Mouse (Mus musculus) hindbrain, embryonic 14.5 days (tissue): ENCODE measurements around the gene Mlana. TPM values are rescaled to one million over a fixed set of nuclear protein-coding genes. Genes with fewer than 3 reads are reported as not detected.

ENCODE experiments used
- ATAC-seq: fragments of 200-750 bp; cut with Nextera tagmentation; 2 replicates; pipeline ENCODE4 v1.8.0; 2017; ENCODE audit warnings: moderate number of reproducible peaks, mild to moderate bottlenecking, moderate TSS enrichment, moderate library complexity; ENCODE audit not compliant: low FRiP score
- DNase-seq: peaks from one replicate; pipeline ENCODE4 v3.0.0-alpha.2; 2015; ENCODE audit warnings: low spot score
- H3K27ac ChIP-seq: fragments of 300-500 bp; sonication (generic); 2 replicates; pipeline ENCODE4 v1.5.1; 2014; ENCODE audit warnings: mild to moderate bottlenecking, moderate library complexity
- H3K27me3 ChIP-seq: fragments of 300-500 bp; sonication (generic); 2 replicates; pipeline ENCODE4 v1.6.1; 2014; ENCODE audit warnings: mild to moderate bottlenecking, low read length, mixed read lengths; ENCODE audit not compliant: control insufficient read depth, insufficient read depth
- H3K36me3 ChIP-seq: fragments of 300-500 bp; sonication (generic); replicated peaks from 2 replicates; pipeline ENCODE4 v1.6.1; 2014; ENCODE audit not compliant: control insufficient read depth, insufficient read depth
- H3K4me1 ChIP-seq: fragments of 300-500 bp; sonication (generic); replicated peaks from 2 replicates; pipeline ENCODE4 v1.6.1; 2014; ENCODE audit warnings: antibody characterized with exemption, low read length, mixed read lengths; ENCODE audit not compliant: control insufficient read depth, insufficient read depth
- H3K4me2 ChIP-seq: fragments of 300-500 bp; sonication (generic); replicated peaks from 2 replicates; pipeline ENCODE4 v1.6.1; 2014; ENCODE audit warnings: mild to moderate bottlenecking, moderate library complexity
- H3K4me3 ChIP-seq: fragments of 300-500 bp; sonication (generic); replicated peaks from 2 replicates; pipeline ENCODE4 v1.5.1; 2014; ENCODE audit warnings: mild to moderate bottlenecking, low read length
- H3K9ac ChIP-seq: fragments of 300-500 bp; sonication (generic); 2 replicates; pipeline ENCODE4 v1.6.1; 2014
- H3K9me3 ChIP-seq: fragments of 300-500 bp; sonication (generic); 2 replicates; pipeline ENCODE4 v1.6.1; 2016; ENCODE audit warnings: low read length; ENCODE audit not compliant: control insufficient read depth
- WGBS: fragments of 180-500 bp; shearing (Covaris S2); extraction: QIAGEN DNeasy Blood & Tissue Kit; methylation state at CpG from one replicate; pipeline ENCODE4 v1.1.7; 2014; 5-methylcytosine and 5-hydroxymethylcytosine counted together
- polyA plus RNA-seq: library from polyadenylated mRNA; unstranded; fragments of >200 nt; fragmentation: Nextera tagmentation; extraction: Ambion mirVana; gene quantifications from 2 replicates; pipeline ENCODE4 v1.2.1, GENCODE M21; 2014

Mlana gene
- polyA plus RNA-seq: not detected in 2 replicates

DNA sequence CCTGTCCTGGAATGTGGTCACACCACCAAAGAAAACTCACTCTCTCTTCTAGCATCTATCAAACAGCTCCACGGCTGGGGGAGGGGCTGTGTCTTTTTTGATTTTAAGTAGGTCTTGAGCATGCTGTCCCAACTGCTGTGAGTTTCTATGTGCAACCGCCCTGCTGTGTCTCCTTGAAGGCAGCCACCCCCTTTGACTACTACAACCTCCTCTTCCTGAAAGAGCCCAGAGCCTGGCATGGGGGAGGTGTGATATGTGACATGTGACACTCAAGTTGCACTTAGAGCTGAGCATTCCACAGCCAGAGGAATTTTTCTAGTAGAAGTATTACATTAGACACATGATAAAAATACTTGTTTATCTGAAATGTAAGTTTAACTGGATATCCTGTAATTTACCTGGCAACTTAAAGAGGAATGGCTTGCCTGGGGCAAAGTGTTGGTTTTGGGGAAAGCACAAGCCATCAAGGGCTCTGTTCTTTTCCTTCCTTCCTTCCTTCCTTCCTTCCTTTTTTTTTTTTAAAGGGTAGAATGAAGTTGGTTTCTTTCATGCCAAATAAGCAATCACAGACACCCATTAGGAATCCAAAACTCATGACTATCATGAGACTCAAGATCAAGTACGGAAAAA, at the start of gene Mlana:
Gene Mlana, plus strand, starts transcription at position 580 of the 630 bp plus-strand sequence.
- Histone ChIP-seq H3K4me1 (no peaks in the 10 kb centered on the region), H3K4me3 (no peak within 1 kb of the TSS), H3K4me2 (no peak within 1 kb of the TSS), H3K9me3 (no peaks in the 10 kb centered on the region), H3K36me3 (no peaks in the 10 kb centered on the region), H3K9ac (no peak within 1 kb of the TSS), H3K27ac (no peak within 1 kb of the TSS), H3K27me3 (no peaks in the 10 kb centered on the region)
- no peak for DNase-seq
- no peak for ATAC-seq
- 49% methylated on average over 3 of the region's 3 CpGs for WGBS

DNA sequence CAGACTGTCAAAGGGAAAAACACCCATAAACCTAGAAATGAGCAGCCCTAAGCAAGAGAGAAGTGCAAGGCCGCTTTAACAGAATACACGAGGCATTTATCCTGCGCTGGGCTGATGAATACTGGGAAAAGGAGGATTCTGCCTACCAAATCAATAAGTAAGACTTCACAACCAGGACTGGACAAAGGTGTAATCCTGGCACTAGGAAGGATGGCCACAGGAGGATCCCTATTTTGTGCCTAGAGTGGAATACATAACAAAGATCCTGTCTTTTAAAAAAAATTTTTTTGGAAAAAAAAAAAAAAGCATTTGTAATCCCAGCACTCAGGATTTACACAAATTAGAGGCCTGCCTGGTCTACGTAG, 49.1 kb upstream of the Mlana start:
- ATAC-seq (no peak), DNase-seq (no peak)
- Histone ChIP-seq H3K36me3 (no peaks in the 10 kb centered on the region), H3K4me3 (peak overlapping the region; percentile 82), H3K4me2 (peak overlapping the region; percentile 65), H3K27me3 (no peaks in the 10 kb centered on the region), H3K4me1 (no peaks in the 10 kb centered on the region), H3K9ac (peak overlapping the region; percentile 79), H3K27ac (peak overlapping the region; percentile 48; the same call in 1 of the 2 replicates), H3K9me3 (no peaks in the 10 kb centered on the region)
- 27% methylated on average over 4 of the region's 4 CpGs for WGBS

DNA sequence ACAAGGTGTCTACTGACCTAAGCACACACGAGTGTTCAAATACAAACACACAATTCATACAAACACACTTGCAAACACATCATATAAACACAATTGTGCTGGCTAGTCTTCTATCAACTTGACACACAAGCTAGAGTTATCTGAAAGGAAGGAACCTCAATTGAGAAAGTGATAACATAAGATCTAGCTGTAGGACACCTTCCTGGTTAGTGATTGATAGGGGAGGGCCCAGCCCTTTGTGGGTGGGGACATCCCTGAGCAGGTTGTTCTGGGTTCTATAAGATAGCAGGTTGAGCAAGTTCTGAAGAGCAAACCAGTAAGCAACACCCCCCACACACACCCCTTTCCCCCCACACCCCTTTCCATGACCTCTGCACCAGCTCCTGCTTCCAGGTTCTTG, 47.9 kb upstream of the Mlana start:
- ATAC-seq (no peak), DNase-seq (no peak)
- Histone ChIP-seq H3K27me3 (no peaks in the 10 kb centered on the region), H3K9me3 (no peaks in the 10 kb centered on the region), H3K4me1 (no peaks in the 10 kb centered on the region), H3K36me3 (no peaks in the 10 kb centered on the region), H3K4me3 (no peak overlapping the region), H3K9ac (no peak overlapping the region), H3K4me2 (no peak overlapping the region), H3K27ac (no peak overlapping the region)
- 88% methylated on average over 1 of the region's 1 CpGs for WGBS

DNA sequence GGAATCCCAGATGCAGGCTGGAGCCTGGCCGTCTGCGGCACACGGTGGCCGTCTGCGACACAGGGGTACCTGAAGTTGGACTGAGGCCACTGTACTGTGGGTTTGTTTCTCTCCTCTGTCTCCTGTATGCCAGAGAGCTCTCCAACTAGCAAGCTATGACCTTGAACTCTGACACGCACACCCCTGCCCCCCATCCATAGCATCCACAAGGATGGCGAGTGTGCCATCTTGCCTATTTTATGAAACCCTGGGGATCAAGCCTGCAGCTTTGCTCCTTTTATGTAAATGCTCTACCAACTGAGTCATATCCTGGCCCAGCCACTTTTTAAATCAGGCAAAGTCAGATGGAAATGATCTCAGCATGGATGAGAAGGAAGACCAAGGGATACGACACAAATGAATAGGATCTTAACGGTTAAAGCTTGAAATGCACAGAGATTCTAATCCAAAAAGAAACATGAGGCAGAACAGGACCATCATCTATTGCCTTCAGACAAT, 43.8 kb upstream of the Mlana start:
- Histone ChIP-seq H3K27ac (no peak overlapping the region), H3K4me2 (no peak overlapping the region), H3K4me3 (no peak overlapping the region), H3K27me3 (no peaks in the 10 kb centered on the region), H3K36me3 (no peaks in the 10 kb centered on the region), H3K4me1 (no peaks in the 10 kb centered on the region), H3K9ac (no peak overlapping the region), H3K9me3 (no peaks in the 10 kb centered on the region)
- DNase-seq: no peak
- ATAC-seq: no peak
- 90% methylated on average over 9 of the region's 9 CpGs for WGBS

DNA sequence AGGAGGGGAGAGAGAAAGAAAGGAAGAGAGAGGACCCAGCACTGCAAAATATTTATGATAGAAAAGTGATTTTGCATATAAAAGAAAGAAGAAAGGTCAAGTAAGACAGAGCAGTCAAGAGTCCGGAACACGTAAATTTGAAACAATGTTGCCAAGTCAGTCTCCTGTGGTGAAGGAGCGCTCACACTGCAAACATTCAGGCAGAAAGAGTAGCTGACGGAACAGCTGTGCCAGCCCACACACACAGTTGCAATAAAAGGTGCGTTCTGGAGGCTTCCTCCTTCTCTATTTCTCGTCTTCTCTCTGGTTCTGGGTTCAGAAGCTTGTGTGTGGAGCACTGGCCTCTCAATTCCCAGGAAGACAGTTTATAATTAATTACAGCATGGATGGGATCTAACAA, 42.5 kb upstream of the Mlana start:
- Histone ChIP-seq H3K9me3 (no peaks in the 10 kb centered on the region), H3K36me3 (no peaks in the 10 kb centered on the region), H3K27me3 (no peaks in the 10 kb centered on the region), H3K4me2 (no peak overlapping the region), H3K27ac (no peak overlapping the region), H3K9ac (no peak overlapping the region), H3K4me3 (no peak overlapping the region), H3K4me1 (no peaks in the 10 kb centered on the region)
- DNase-seq (no peak), ATAC-seq (no peak)
- WGBS: 19% methylated on average over 6 of the region's 6 CpGs

DNA sequence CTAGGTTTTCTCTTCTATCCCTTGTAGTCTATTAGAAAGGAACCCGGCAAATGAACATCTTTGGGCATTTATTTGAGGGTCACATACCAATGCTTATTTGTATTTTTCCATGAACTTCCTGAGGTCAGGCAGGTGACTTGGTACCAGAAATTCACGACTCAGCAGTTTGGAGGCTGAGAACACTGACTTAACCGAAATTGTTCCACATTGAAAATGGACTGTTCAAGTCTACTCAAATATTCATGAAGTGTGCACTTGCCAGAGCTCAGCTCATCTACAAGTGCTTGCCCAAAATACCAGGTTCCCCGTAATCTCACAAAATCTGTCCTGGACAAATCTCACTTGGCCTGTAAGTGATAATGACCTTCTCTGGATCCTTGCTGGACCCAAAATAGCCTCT, 41.6 kb upstream of the Mlana start:
- no peak overlapping the region for H3K4me3 ChIP-seq
- no peak overlapping the region for H3K27ac ChIP-seq
- H3K27me3 ChIP-seq: no peaks in the 10 kb centered on the region
- H3K9me3 ChIP-seq: no peaks in the 10 kb centered on the region
- WGBS: 88% methylated on average over 4 of the region's 4 CpGs
- H3K36me3 ChIP-seq: no peaks in the 10 kb centered on the region
- H3K4me1 ChIP-seq: no peaks in the 10 kb centered on the region
- H3K4me2 ChIP-seq: no peak overlapping the region
- H3K9ac ChIP-seq: no peak overlapping the region
- DNase-seq (no peak), ATAC-seq (no peak)

DNA sequence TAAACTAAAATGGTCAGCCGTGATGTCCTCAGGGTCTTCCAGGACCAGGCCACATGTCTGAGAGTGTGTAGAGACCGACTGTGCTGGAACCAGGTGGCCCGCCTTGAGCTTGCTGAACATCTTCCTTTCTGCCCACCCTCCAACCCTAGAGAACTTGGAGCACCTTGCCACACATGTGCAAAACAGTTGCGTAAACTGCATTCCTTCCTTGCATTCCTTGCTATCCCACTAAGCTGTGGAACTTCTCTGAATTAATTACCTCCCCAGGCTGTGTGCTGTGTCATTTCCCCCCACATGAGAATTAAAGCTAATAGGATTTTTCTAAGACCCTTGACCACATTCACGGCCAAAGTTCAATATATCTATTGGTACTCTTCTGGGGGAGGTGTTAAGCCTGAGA, 41.0 kb upstream of the Mlana start:
- DNase-seq (no peak), ATAC-seq (no peak)
- no peaks in the 10 kb centered on the region for H3K4me1 ChIP-seq
- H3K27ac ChIP-seq: no peak overlapping the region
- H3K27me3 ChIP-seq: no peaks in the 10 kb centered on the region
- no peaks in the 10 kb centered on the region for H3K36me3 ChIP-seq
- WGBS: 80% methylated on average over 5 of the region's 5 CpGs
- H3K4me3 ChIP-seq: no peak overlapping the region
- H3K9ac ChIP-seq: no peak overlapping the region
- H3K9me3 ChIP-seq: no peaks in the 10 kb centered on the region
- H3K4me2 ChIP-seq: no peak overlapping the region

DNA sequence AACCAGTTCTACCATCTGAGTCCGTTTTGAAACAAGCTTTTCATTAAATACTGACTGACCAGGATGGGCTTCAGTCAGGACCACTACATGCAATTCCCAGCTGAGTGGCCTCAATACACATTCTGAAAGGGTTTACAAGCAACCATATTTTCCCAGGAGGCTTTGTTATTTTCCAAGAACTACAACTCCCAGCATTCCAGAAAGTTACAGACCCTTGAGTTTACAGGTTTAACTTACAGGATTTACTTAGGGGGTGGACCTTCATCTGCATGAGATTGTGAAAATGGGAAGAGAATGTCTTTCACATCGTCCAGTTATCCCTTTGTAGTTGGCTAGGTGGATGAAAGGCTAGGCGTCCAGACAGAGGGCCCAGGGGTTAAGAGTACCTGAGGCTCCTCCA, 40.6 kb upstream of the Mlana start:
- ATAC-seq (no peak), DNase-seq (no peak)
- H3K4me1 ChIP-seq: no peaks in the 10 kb centered on the region
- no peak overlapping the region for H3K9ac ChIP-seq
- no peak overlapping the region for H3K4me2 ChIP-seq
- no peak overlapping the region for H3K4me3 ChIP-seq
- H3K27ac ChIP-seq: no peak overlapping the region
- H3K27me3 ChIP-seq: no peaks in the 10 kb centered on the region
- H3K9me3 ChIP-seq: no peaks in the 10 kb centered on the region
- no peaks in the 10 kb centered on the region for H3K36me3 ChIP-seq
- WGBS: 65% methylated on average over 3 of the region's 3 CpGs

DNA sequence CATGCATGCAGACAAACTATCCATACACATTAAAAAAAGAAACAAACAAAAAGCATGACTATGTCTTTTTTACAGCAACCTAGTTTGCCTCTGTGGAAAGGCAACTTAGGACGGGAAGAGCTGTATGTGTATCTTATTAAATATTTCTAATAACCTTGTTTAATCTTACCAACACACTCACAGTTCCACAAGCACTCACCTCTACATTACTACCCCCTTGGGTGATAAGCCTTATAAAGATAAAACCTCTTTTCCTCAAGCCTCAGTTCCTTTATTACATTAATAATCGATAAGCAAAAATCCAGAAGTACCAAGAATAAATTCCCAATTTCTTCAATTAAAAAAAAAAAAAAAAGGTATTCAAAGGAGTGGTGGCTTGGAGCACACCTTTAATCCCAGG, 40.1 kb upstream of the Mlana start:
- WGBS: 87% methylated on average over 2 of the region's 2 CpGs
- ATAC-seq: no peak
- DNase-seq: no peak
- no peak overlapping the region for H3K4me3 ChIP-seq
- H3K9ac ChIP-seq: no peak overlapping the region
- no peaks in the 10 kb centered on the region for H3K9me3 ChIP-seq
- H3K36me3 ChIP-seq: no peaks in the 10 kb centered on the region
- no peak overlapping the region for H3K4me2 ChIP-seq
- no peaks in the 10 kb centered on the region for H3K27me3 ChIP-seq
- H3K27ac ChIP-seq: no peak overlapping the region
- H3K4me1 ChIP-seq: no peaks in the 10 kb centered on the region

DNA sequence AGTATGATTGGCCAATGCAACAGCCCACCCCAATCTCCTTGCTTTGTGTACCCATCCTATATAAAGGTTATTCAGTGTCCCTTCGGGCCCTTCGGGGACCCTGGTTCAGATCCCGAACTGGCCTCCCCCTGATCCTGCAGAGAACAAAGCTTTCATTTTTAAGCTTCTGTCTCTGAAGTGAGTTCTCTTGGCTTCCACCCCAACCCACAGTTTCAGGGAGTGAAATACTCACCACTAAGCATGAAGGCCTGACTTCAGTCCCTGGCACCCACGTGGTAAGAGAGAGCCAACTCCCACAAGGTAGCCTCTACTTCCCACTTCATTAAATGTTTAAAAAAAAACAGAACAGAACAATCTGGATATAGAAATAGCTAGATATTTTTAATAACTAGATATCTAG, 38.8 kb upstream of the Mlana start:
- no peak overlapping the region for H3K9ac ChIP-seq
- ATAC-seq: no peak

More for the DNA sequence above, 38.8 kb upstream of the Mlana start:
- H3K4me3 ChIP-seq: no peak overlapping the region
- H3K4me1 ChIP-seq: no peaks in the 10 kb centered on the region
- no peak overlapping the region for H3K4me2 ChIP-seq
- no peak overlapping the region for H3K27ac ChIP-seq
- H3K27me3 ChIP-seq: no peaks in the 10 kb centered on the region
- WGBS: 94% methylated on average over 4 of the region's 4 CpGs
- no peaks in the 10 kb centered on the region for H3K9me3 ChIP-seq
- no peak for DNase-seq
- H3K36me3 ChIP-seq: no peaks in the 10 kb centered on the region
